Mouse (Mus musculus) bone marrow macrophage, adult 2 months (primary cell): ENCODE data around the gene Col23a1.

Experiments used
- CTCF ChIP-seq: IDR thresholded peaks from 2 replicates; pipeline ENCODE4 v1.5.1; 2012; ENCODE audit warnings: low read depth, mild to moderate bottlenecking, low read length, moderate library complexity
- POLR2A ChIP-seq: IDR thresholded peaks from 2 replicates; pipeline ENCODE4 v1.6.1; 2012; ENCODE audit warnings: mild to moderate bottlenecking, low read depth, low read length, borderline replicate concordance

DNA sequence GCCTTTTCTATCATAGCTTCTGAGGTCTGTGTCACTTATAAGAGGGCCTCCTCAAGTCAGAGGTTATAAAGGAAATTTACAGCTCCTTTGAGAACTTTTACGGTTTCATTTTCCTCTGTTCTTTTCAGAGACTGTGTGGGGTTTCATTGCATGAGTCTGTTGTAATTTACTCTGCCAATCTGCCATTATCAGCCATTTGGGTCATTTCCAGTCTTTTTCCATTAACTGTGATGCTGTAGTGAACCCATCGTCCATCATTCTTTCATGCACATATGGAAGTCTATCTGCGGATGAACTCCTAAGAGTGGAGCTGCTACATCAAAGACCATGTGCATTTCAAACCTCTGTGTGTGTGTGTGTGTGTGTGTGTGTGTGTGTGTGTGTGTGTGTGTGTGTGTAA lies 192.5 kb downstream of the Col23a1 start:
- TF ChIP-seq CTCF = no peak
- TF ChIP-seq POLR2A = no peak
